Mouse (Mus musculus) intestine, embryonic 14.5 days (tissue): ENCODE results near the gene Pcsk6. TPM values are rescaled to one million over a fixed set of nuclear protein-coding genes. Genes with fewer than 3 reads are reported as not detected.

Experiments
- ATAC-seq: fragments of 200-750 bp; cut with Nextera tagmentation; replicated peaks from 2 replicates; pipeline ENCODE4 v1.8.0; 2017; ENCODE audit warnings: low read depth, moderate number of reproducible peaks, moderate TSS enrichment, moderate library complexity; ENCODE audit not compliant: low FRiP score, low TSS enrichment
- DNase-seq: peaks from one replicate; pipeline ENCODE4 v3.0.0-alpha.2; 2018; ENCODE audit warnings: low spot score
- H3K27ac ChIP-seq: fragments of 300-500 bp; sonication (generic); 2 replicates; pipeline ENCODE4 v1.5.1; 2014; ENCODE audit warnings: low read depth, mild to moderate bottlenecking, control low read depth
- H3K27me3 ChIP-seq: fragments of 300-500 bp; sonication (generic); replicated peaks from 2 replicates; pipeline ENCODE4 v1.6.1; 2014; ENCODE audit warnings: low read length, control low read depth; ENCODE audit not compliant: control insufficient read depth, insufficient read depth
- H3K36me3 ChIP-seq: fragments of 300-500 bp; sonication (generic); 2 replicates; pipeline ENCODE4 v1.6.1; 2014; ENCODE audit warnings: low read length, control low read depth; ENCODE audit not compliant: control insufficient read depth, insufficient read depth
- H3K4me1 ChIP-seq: fragments of 300-500 bp; sonication (generic); replicated peaks from 2 replicates; pipeline ENCODE4 v1.6.1; 2014; ENCODE audit warnings: low read length, control low read depth, mixed read lengths; ENCODE audit not compliant: control insufficient read depth, insufficient read depth
- H3K4me2 ChIP-seq: fragments of 300-500 bp; sonication (generic); 2 replicates; pipeline ENCODE4 v1.6.1; 2014; ENCODE audit warnings: low read length
- H3K4me3 ChIP-seq: fragments of 300-500 bp; sonication (generic); 2 replicates; pipeline ENCODE4 v1.5.1; 2014; ENCODE audit warnings: low read depth, low read length, control low read depth, mixed read lengths
- H3K9ac ChIP-seq: fragments of 300-500 bp; sonication (generic); 2 replicates; pipeline ENCODE4 v1.6.1; 2014; ENCODE audit warnings: mild to moderate bottlenecking, low read length
- H3K9me3 ChIP-seq: fragments of 300-500 bp; sonication (generic); 2 replicates; pipeline ENCODE4 v1.6.1; 2016; ENCODE audit warnings: low read length, control low read depth; ENCODE audit not compliant: control insufficient read depth
- WGBS: fragments of 180-500 bp; shearing (Covaris S2); extraction: QIAGEN DNeasy Blood & Tissue Kit; methylation state at CpG from one replicate; pipeline ENCODE4 v1.1.7; 2014; 5-methylcytosine and 5-hydroxymethylcytosine counted together
- polyA plus RNA-seq: library from polyadenylated mRNA; unstranded; fragments of >200 nt; fragmentation: Nextera tagmentation; extraction: Ambion mirVana; gene quantifications from 2 replicates; pipeline ENCODE4 v1.2.1, GENCODE M21; 2014

Gene Pcsk6
- polyA plus RNA-seq, 1 experiment from 2014 or later, result 3.5 TPM

- no peak overlapping the region for H3K27ac ChIP-seq
- H3K9me3 ChIP-seq, result no peaks in the 10 kb centered on the region
- no peaks in the 10 kb centered on the region for H3K4me1 ChIP-seq
- no peaks in the 10 kb centered on the region; the same call in 1 of the 2 replicates for H3K27me3 ChIP-seq
- ATAC-seq, result no peak
- no peak overlapping the region for H3K4me3 ChIP-seq
- no peak for DNase-seq
- WGBS, result 67% methylated on average over 2 of the region's 2 CpGs
- H3K36me3 ChIP-seq, result no peaks in the 10 kb centered on the region
- H3K9ac ChIP-seq, result no peak overlapping the region
- H3K4me2 ChIP-seq, result no peak overlapping the region
These were observed 12.4 kb downstream of the Pcsk6 start for GRCm38 (mm10) chr7:65873902-65874301.

GRCm38 (mm10) chr7:65876596-65876995, 15.1 kb downstream of the Pcsk6 start:
- Histone ChIP-seq H3K27me3 (no peaks in the 10 kb centered on the region; the same call in 1 of the 2 replicates), H3K4me1 (no peaks in the 10 kb centered on the region), H3K36me3 (no peaks in the 10 kb centered on the region), H3K4me2 (no peak overlapping the region), H3K9ac (no peak overlapping the region), H3K27ac (no peak overlapping the region), H3K9me3 (no peaks in the 10 kb centered on the region), H3K4me3 (no peak overlapping the region)
- ATAC-seq, result no peak
- 81% methylated on average over 3 of the region's 3 CpGs for WGBS
- no peak for DNase-seq

GRCm38 (mm10) chr7:65878234-65878633, 16.7 kb downstream of the Pcsk6 start:
- Histone ChIP-seq H3K36me3 (no peaks in the 10 kb centered on the region), H3K27ac (no peak overlapping the region), H3K9me3 (no peaks in the 10 kb centered on the region), H3K27me3 (no peaks in the 10 kb centered on the region; the same call in none of the 2 replicates), H3K9ac (no peak overlapping the region), H3K4me1 (no peaks in the 10 kb centered on the region), H3K4me3 (no peak overlapping the region), H3K4me2 (no peak overlapping the region)
- no peak for DNase-seq
- no peak for ATAC-seq
- WGBS, result 56% methylated on average over 4 of the region's 4 CpGs

GRCm38 (mm10) chr7:65879330-65879729, 17.8 kb downstream of the Pcsk6 start:
- Histone ChIP-seq H3K27me3 (peaks cover 4% of the 10 kb centered on the region), H3K36me3 (no peaks in the 10 kb centered on the region), H3K27ac (no peak overlapping the region), H3K4me1 (no peaks in the 10 kb centered on the region), H3K9me3 (no peaks in the 10 kb centered on the region), H3K4me3 (no peak overlapping the region), H3K9ac (no peak overlapping the region), H3K4me2 (no peak overlapping the region)
- ATAC-seq, result no peak
- no peak for DNase-seq
- WGBS, result 77% methylated on average over 9 of the region's 9 CpGs

- no peak overlapping the region for H3K27ac ChIP-seq
- ATAC-seq, result no peak
- no peaks in the 10 kb centered on the region for H3K36me3 ChIP-seq
- no peaks in the 10 kb centered on the region for H3K9me3 ChIP-seq
- no peaks in the 10 kb centered on the region for H3K4me1 ChIP-seq
- H3K4me3 ChIP-seq, result no peak overlapping the region
- 0 out of 2 replicates have a peak overlapping the region, but pooled peaks have one; percentile 0 for H3K4me2 ChIP-seq
- H3K27me3 ChIP-seq, result peaks cover 4% of the 10 kb centered on the region
- 63% methylated on average over 5 of the region's 5 CpGs for WGBS
- no peak overlapping the region for H3K9ac ChIP-seq
- DNase-seq, result no peak
These were observed 19.2 kb downstream of the Pcsk6 start for GRCm38 (mm10) chr7:65880666-65881289.

- no peak overlapping the region for H3K4me3 ChIP-seq
- H3K27me3 ChIP-seq, result peaks cover 4% of the 10 kb centered on the region
- no peaks in the 10 kb centered on the region for H3K36me3 ChIP-seq
- 61% methylated on average over 12 of the region's 12 CpGs for WGBS
- no peak for DNase-seq
- 0 out of 2 replicates have a peak overlapping the region, but pooled peaks have one; percentile 0 for H3K4me2 ChIP-seq
- ATAC-seq, result no peak
- H3K9me3 ChIP-seq, result no peaks in the 10 kb centered on the region
- no peak overlapping the region for H3K27ac ChIP-seq
- H3K4me1 ChIP-seq, result no peaks in the 10 kb centered on the region
- no peak overlapping the region for H3K9ac ChIP-seq
These were observed 19.8 kb downstream of the Pcsk6 start for GRCm38 (mm10) chr7:65881290-65881688.

- DNase-seq (no peak), ATAC-seq (no peak)
- Histone ChIP-seq H3K36me3 (no peaks in the 10 kb centered on the region), H3K27ac (no peak overlapping the region), H3K4me2 (no peak overlapping the region), H3K9ac (no peak overlapping the region), H3K4me1 (no peaks in the 10 kb centered on the region), H3K4me3 (no peak overlapping the region), H3K27me3 (peaks cover 4% of the 10 kb centered on the region; the same call in 1 of the 2 replicates), H3K9me3 (no peaks in the 10 kb centered on the region)
- WGBS, result 68% methylated on average over 4 of the region's 4 CpGs
These were observed 23.4 kb downstream of the Pcsk6 start for GRCm38 (mm10) chr7:65884928-65885327.

GRCm38 (mm10) chr7:65885819-65886218, 24.3 kb downstream of the Pcsk6 start:
- H3K9ac ChIP-seq, result no peak overlapping the region
- no peak overlapping the region for H3K4me2 ChIP-seq
- no peak overlapping the region for H3K4me3 ChIP-seq
- no peaks in the 10 kb centered on the region for H3K36me3 ChIP-seq
- 87% methylated on average over 6 of the region's 6 CpGs for WGBS
- peaks cover 4% of the 10 kb centered on the region; the same call in 1 of the 2 replicates for H3K27me3 ChIP-seq
- DNase-seq, result no peak
- H3K4me1 ChIP-seq, result no peaks in the 10 kb centered on the region
- no peaks in the 10 kb centered on the region for H3K9me3 ChIP-seq
- H3K27ac ChIP-seq, result no peak overlapping the region
- ATAC-seq, result no peak

- H3K27me3 ChIP-seq, result no peaks in the 10 kb centered on the region
- H3K9me3 ChIP-seq, result no peaks in the 10 kb centered on the region
- no peaks in the 10 kb centered on the region for H3K36me3 ChIP-seq
- H3K27ac ChIP-seq, result no peak overlapping the region
- ATAC-seq (no peak), DNase-seq (no peak)
- 84% methylated on average over 7 of the region's 7 CpGs for WGBS
- H3K9ac ChIP-seq, result no peak overlapping the region
- no peak overlapping the region for H3K4me2 ChIP-seq
- no peak overlapping the region for H3K4me3 ChIP-seq
- no peaks in the 10 kb centered on the region for H3K4me1 ChIP-seq
These were observed 30.3 kb downstream of the Pcsk6 start for GRCm38 (mm10) chr7:65891831-65892230.
